ENCODE assay signal across 8 mouse cellular contexts in genomic region chr7:16810920-16811648, GRCm38 (mm10). TPM values are rescaled to one million over a fixed set of nuclear protein-coding genes. Genes with fewer than 3 reads are reported as not detected.
DNase-seq lines count a peak whose midpoint lies in the region; ATAC-seq and TF ChIP-seq lines count a peak whose summit lies in the region.

No protein-coding gene starts in this region.

- H3K4me3 ChIP-seq in heart, embryonic 14.5 days (ENCODE audit: control insufficient read depth in 1 of 2, insufficient read depth in 1 of 2, low read depth in 1 of 2, low read length in 2 of 2), result peak overlapping the region; percentile 36 to 40
- no peak overlapping the region for H3K4me3 ChIP-seq in heart, adult 2 months
- H3K4me3 ChIP-seq in hindbrain, embryonic 14.5 days (replicated peaks; ENCODE audit: low read length), result peak overlapping the region; percentile 52
- H3K4me3 ChIP-seq in stomach, embryonic 15.5 days (replicated peaks), result peak overlapping the region; percentile 38

- TF ChIP-seq EP300 in heart, adult 2 months (IDR thresholded peaks at IDR 0.05; ENCODE audit: insufficient read depth, low read depth, low read length), result no peak

- WGBS in heart, embryonic 14.5 days, result 7% methylated on average over 88 of the region's 90 CpGs
- WGBS in heart, adult 2 months, result 67% methylated on average over 90 of the region's 90 CpGs
- 4% methylated on average over 76 of the region's 90 CpGs for WGBS in hindbrain, embryonic 14.5 days
- WGBS in stomach, embryonic 15.5 days, result 19% methylated on average over 90 of the region's 90 CpGs

- no peak for DNase-seq in heart, adult 2 months
- DNase-seq in R1 (ENCODE audit: low read depth, low spot score), result peak; percentile 67
- peak; percentile 79 for DNase-seq in embryo, embryonic 10 days (ENCODE audit: low spot score)
- peak; percentile 64 for DNase-seq in hindbrain, embryonic 14.5 days (ENCODE audit: low spot score)
- peak; percentile 40 to 59 for DNase-seq in lung, postnatal 4 days

- peaks cover 61% of the 10 kb centered on the region for H3K36me3 ChIP-seq in heart, embryonic 14.5 days (ENCODE audit: control insufficient read depth, insufficient read depth, low read length)
- no peaks in the 10 kb centered on the region for H3K36me3 ChIP-seq in heart, adult 2 months (ENCODE audit: control insufficient read depth, insufficient read depth, low read length)
- H3K36me3 ChIP-seq in hindbrain, embryonic 14.5 days (replicated peaks; ENCODE audit: control insufficient read depth, insufficient read depth), result peaks cover 25% of the 10 kb centered on the region; the same call in 1 of the 2 replicates
- H3K36me3 ChIP-seq in stomach, embryonic 15.5 days, result peaks cover 8% of the 10 kb centered on the region; the same call in 1 of the 2 replicates

- ATAC-seq in heart, embryonic 14.5 days (ENCODE audit: insufficient number of reproducible peaks, insufficient read depth, low FRiP score, low read depth), result no peak
- peak; percentile 38 for ATAC-seq in hindbrain, embryonic 14.5 days (ENCODE audit: low FRiP score)
- no peak for ATAC-seq in stomach, embryonic 15.5 days (ENCODE audit: insufficient read depth, low FRiP score, low read depth)
- no peak for ATAC-seq in activated CD4-positive, CD25-positive, alpha-beta regulatory T cell, adult 4 months

- peak overlapping the region; percentile 82 for H3K4me2 ChIP-seq in heart, embryonic 14.5 days (ENCODE audit: low read length)
- peak overlapping the region; percentile 86 for H3K4me2 ChIP-seq in hindbrain, embryonic 14.5 days (replicated peaks)
- peak overlapping the region; percentile 79 for H3K4me2 ChIP-seq in stomach, embryonic 15.5 days

- H3K27ac ChIP-seq in heart, embryonic 14.5 days (replicated peaks in 1 of 2; ENCODE audit: control insufficient read depth in 1 of 2, insufficient read depth in 1 of 2, low read depth in 2 of 2, low read length in 2 of 2), result no peak overlapping the region
- H3K27ac ChIP-seq in heart, adult 2 months, result no peak overlapping the region
- H3K27ac ChIP-seq in hindbrain, embryonic 14.5 days, result peak overlapping the region; percentile 94
- no peak overlapping the region for H3K27ac ChIP-seq in stomach, embryonic 15.5 days

- intact Hi-C loops in heart, adult 2 months (cut with DNase I), result loop anchor here (5.0 kb wide), 1 partner anchor 41 kb away; no protein-coding TSS in a partner anchor

- TF ChIP-seq CTCF in heart, adult 2 months (IDR thresholded peaks at IDR 0.05), result no peak

- no peaks in the 10 kb centered on the region for H3K79me2 ChIP-seq in heart, adult 2 months (replicated peaks; ENCODE audit: control insufficient read depth, insufficient read depth, low read length)

- peaks cover 15% of the 10 kb centered on the region for H3K27me3 ChIP-seq in heart, embryonic 14.5 days (ENCODE audit: control insufficient read depth, insufficient read depth, low read length)
- H3K27me3 ChIP-seq in heart, adult 2 months (ENCODE audit: control insufficient read depth, insufficient read depth, low read length), result no peaks in the 10 kb centered on the region
- peaks cover 5% of the 10 kb centered on the region for H3K27me3 ChIP-seq in hindbrain, embryonic 14.5 days (ENCODE audit: control insufficient read depth, insufficient read depth, low read length)
- 0 out of 2 replicates have a peak, but pooled peaks cover 15% of the 10 kb centered on the region for H3K27me3 ChIP-seq in stomach, embryonic 15.5 days (replicated peaks)

- no peaks in the 10 kb centered on the region for H3K9me3 ChIP-seq in heart, embryonic 14.5 days (ENCODE audit: control insufficient read depth, low read length)
- H3K9me3 ChIP-seq in hindbrain, embryonic 14.5 days (ENCODE audit: control insufficient read depth, low read length), result no peaks in the 10 kb centered on the region
- no peaks in the 10 kb centered on the region for H3K9me3 ChIP-seq in stomach, embryonic 15.5 days

- H3K9ac ChIP-seq in heart, embryonic 14.5 days (ENCODE audit: low read length), result peak overlapping the region; percentile 58
- no peak overlapping the region for H3K9ac ChIP-seq in heart, adult 2 months (ENCODE audit: low read depth, low read length)
- peak overlapping the region; percentile 78 for H3K9ac ChIP-seq in hindbrain, embryonic 14.5 days
- H3K9ac ChIP-seq in stomach, embryonic 15.5 days, result no peak overlapping the region

- TF ChIP-seq POLR2A in heart, adult 2 months (IDR thresholded peaks at IDR 0.05; ENCODE audit: insufficient read depth, low read depth, low read length), result no peak

- H3K4me1 ChIP-seq in heart, embryonic 14.5 days (ENCODE audit: control insufficient read depth in 2 of 2, insufficient read depth in 2 of 2, low read length in 2 of 2), result peaks cover 8 to 18% of the 10 kb centered on the region in 2 experiments
- H3K4me1 ChIP-seq in heart, adult 2 months (ENCODE audit: control insufficient read depth, insufficient read depth, low read length), result peaks cover 1% of the 10 kb centered on the region; the same call in 1 of the 2 replicates
- H3K4me1 ChIP-seq in hindbrain, embryonic 14.5 days (replicated peaks; ENCODE audit: control insufficient read depth, insufficient read depth, low read length), result peaks cover 42% of the 10 kb centered on the region
- H3K4me1 ChIP-seq in stomach, embryonic 15.5 days, result peaks cover 33% of the 10 kb centered on the region

RNA-seq across cellular contexts. Expression of gene Strn4, which starts 4.6 kb away (rescaled TPM):
- 90.9 and 91.4 TPM in 2 replicates for polyA plus RNA-seq in heart, embryonic 14.5 days (2014; fragmentation: Nextera tagmentation; extraction: Ambion mirVana)
- 10 to 100 TPM; 55.5 to 56.2 TPM for total RNA-seq in heart, adult 2 months (2021)
- 94.2 and 101 TPM in 2 replicates for polyA plus RNA-seq in heart, adult 2 months (2012; rRNA removed)
- polyA plus RNA-seq in hindbrain, embryonic 14.5 days (2014; fragmentation: Nextera tagmentation; extraction: Ambion mirVana), result 174 and 197 TPM in 2 replicates
- polyA plus RNA-seq in stomach, embryonic 15.5 days (2015; fragmentation: Nextera tagmentation; extraction: Ambion mirVana), result 87.2 and 89.4 TPM in 2 replicates
- polyA plus RNA-seq in activated CD4-positive, CD25-positive, alpha-beta regulatory T cell, adult 4 months (2017; shearing (Covaris generic)), result 10 to 100 TPM; 23.0 to 23.1 TPM

RNA-seq across cellular contexts. Expression of gene Fkrp, which starts 5.4 kb away (rescaled TPM):
- polyA plus RNA-seq in heart, embryonic 14.5 days (2014; fragmentation: Nextera tagmentation; extraction: Ambion mirVana), result 30.3 and 30.9 TPM in 2 replicates
- 10 to 100 TPM; 49.5 to 52.8 TPM for total RNA-seq in heart, adult 2 months (2021)
- 40.3 and 51.3 TPM in 2 replicates for polyA plus RNA-seq in heart, adult 2 months (2012; rRNA removed)
- 44.7 and 48.5 TPM in 2 replicates for polyA plus RNA-seq in hindbrain, embryonic 14.5 days (2014; fragmentation: Nextera tagmentation; extraction: Ambion mirVana)
- polyA plus RNA-seq in stomach, embryonic 15.5 days (2015; fragmentation: Nextera tagmentation; extraction: Ambion mirVana), result 28.4 and 29.1 TPM in 2 replicates
- 1 to 10 TPM; 6.5 to 7.5 TPM for polyA plus RNA-seq in activated CD4-positive, CD25-positive, alpha-beta regulatory T cell, adult 4 months (2017; shearing (Covaris generic))

RNA-seq across cellular contexts. Expression of gene Slc1a5, which starts 29.9 kb away (rescaled TPM):
- polyA plus RNA-seq in heart, embryonic 14.5 days (2014; fragmentation: Nextera tagmentation; extraction: Ambion mirVana), result 27.7 and 30.3 TPM in 2 replicates
- 10 to 100 TPM; 20.9 to 26.1 TPM for total RNA-seq in heart, adult 2 months (2021)
- 35.6 and 57.0 TPM in 2 replicates for polyA plus RNA-seq in heart, adult 2 months (2012; rRNA removed)
- 5.9 and 6.8 TPM in 2 replicates for polyA plus RNA-seq in hindbrain, embryonic 14.5 days (2014; fragmentation: Nextera tagmentation; extraction: Ambion mirVana)
- polyA plus RNA-seq in stomach, embryonic 15.5 days (2015; fragmentation: Nextera tagmentation; extraction: Ambion mirVana), result 64.2 and 66.3 TPM in 2 replicates
- 100 to 1,000 TPM; 143 to 179 TPM for polyA plus RNA-seq in activated CD4-positive, CD25-positive, alpha-beta regulatory T cell, adult 4 months (2017; shearing (Covaris generic))

RNA-seq across cellular contexts. Expression of gene Prkd2, which starts 31.6 kb away (rescaled TPM):
- polyA plus RNA-seq in heart, embryonic 14.5 days (2014; fragmentation: Nextera tagmentation; extraction: Ambion mirVana), result 11.2 and 12.5 TPM in 2 replicates
- 10 to 100 TPM; 15.3 to 19.9 TPM for total RNA-seq in heart, adult 2 months (2021)
- polyA plus RNA-seq in heart, adult 2 months (2012; rRNA removed), result 24.5 and 26.2 TPM in 2 replicates
- polyA plus RNA-seq in hindbrain, embryonic 14.5 days (2014; fragmentation: Nextera tagmentation; extraction: Ambion mirVana), result 5.6 and 5.8 TPM in 2 replicates
- 11.6 and 12.2 TPM in 2 replicates for polyA plus RNA-seq in stomach, embryonic 15.5 days (2015; fragmentation: Nextera tagmentation; extraction: Ambion mirVana)
- 10 to 100 TPM; 45.7 to 47.6 TPM for polyA plus RNA-seq in activated CD4-positive, CD25-positive, alpha-beta regulatory T cell, adult 4 months (2017; shearing (Covaris generic))

Comparison
In these comparisons a context has a peak if more than half of its experiments do, and no peak if none do; other contexts are left out.
1. H3K9ac ChIP-seq: peak in heart, embryonic 14.5 days (single experiment) and hindbrain, embryonic 14.5 days (single experiment); none in heart, adult 2 months (single experiment) and stomach, embryonic 15.5 days (single experiment).
2. DNase-seq: peak in R1 (single experiment), embryo, embryonic 10 days (single experiment), hindbrain, embryonic 14.5 days (single experiment) and lung, postnatal 4 days (2 of 2); none in heart, adult 2 months (0 of 2).
3. Peak in every context shown above with its lines, with median percentiles within 50 percentile points of each other: H3K4me2 ChIP-seq.